Mouse (Mus musculus): ENCODE results near the gene Wdpcp.
A peak's percentile ranks its signal among the peaks of the same experiment; 100 is the strongest.
"Not testable (repeated sequence)": the region's sequence is repeated elsewhere in the genome, so short reads cannot be mapped to it uniquely, and the experiment has no call there.

Wdpcp gene

DNA sequence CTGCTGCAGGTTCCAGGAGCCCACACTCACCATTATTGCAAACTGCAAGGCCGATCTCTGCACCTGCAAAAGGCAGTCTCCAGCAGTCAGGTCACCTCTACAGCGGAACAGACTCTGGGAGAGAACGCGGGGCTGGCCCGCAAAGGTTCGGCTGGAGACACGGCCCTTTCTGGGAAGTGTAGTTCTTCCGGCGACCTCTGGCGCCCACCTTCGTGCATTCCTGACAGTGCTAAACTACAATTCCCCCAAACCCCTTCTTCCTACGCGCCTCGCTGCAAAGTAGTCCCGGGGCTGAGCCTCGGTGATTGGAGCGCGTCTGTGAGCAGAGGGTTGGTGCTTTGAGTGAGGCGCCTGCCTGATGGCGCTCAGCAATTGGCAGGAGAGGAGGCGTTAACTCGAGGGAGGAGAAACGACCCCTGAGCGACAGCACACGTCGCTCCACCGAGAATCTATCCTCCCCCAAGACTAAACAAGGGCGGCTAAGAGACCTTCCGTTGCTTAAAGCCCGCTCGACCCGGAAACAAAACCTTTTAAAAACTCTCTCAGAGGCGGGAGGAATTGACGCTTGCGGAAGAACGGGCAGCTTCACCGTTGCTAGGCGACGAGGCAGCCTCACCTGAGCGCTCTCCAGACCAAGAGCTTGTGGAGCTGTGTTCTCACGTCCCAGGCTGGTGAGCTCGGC, at the start of gene Wdpcp, which contains the start of gene Mdh1:
Gene Wdpcp, plus strand, starts transcription at position 536 of the 682 bp plus-strand sequence.
Gene Mdh1, minus strand, starts transcription at position 668 of the 682 bp plus-strand sequence.
- peak; percentile 97 to 98 for DNase-seq

DNA sequence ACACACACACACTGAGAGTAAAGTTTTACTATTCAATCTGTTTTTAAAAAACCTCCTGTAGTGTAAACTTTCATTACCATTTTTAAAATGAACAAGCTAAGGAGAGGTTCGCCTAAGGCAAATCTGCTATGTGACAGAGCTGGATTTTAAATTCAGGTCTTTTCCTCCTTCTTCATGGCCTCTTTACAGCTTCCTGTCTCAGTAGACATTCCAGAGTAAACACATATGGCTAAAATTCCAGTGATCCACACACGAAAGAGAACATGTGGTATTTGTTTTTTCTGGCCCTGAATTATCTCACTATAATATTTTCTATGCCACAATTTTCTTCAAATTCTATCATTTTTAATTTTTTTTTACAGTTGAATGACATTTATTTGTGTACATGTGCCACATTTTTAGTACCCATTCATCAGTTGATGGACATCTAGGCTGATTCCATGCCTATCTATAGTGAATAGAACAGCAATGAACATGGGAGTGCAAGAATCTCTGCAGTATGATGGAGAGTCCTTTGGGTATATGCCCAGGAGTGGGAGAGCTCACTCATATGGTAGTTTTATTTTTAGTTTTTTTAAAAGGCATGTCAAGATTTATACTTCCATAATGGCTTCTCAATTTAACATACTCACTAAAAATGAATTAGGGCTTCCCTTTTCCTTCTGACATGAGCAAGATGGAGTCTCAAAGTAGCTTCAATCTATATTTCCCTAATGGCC, 43.2 kb upstream of the Wdpcp start:
- no peak for DNase-seq

DNA sequence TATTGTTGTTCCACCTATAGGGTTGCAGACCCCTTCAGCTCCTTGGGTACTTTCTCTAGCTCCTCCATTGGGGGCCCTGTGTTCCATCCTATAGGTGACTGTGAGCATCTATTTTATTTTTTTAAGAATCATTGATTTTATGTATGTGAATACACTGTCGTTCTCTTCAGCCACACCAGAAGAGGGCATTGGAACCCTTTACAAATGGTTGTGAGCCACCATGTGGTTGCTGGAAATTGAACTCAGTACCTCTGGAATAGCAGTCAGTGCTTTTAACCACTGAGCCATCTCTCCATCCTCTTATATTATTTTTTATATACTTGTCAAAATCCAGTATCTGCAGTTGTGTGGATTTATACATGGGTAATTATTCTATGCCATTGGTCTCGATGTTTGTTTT, 41.2 kb upstream of the Wdpcp start:
- not testable (repeated sequence) for DNase-seq

DNA sequence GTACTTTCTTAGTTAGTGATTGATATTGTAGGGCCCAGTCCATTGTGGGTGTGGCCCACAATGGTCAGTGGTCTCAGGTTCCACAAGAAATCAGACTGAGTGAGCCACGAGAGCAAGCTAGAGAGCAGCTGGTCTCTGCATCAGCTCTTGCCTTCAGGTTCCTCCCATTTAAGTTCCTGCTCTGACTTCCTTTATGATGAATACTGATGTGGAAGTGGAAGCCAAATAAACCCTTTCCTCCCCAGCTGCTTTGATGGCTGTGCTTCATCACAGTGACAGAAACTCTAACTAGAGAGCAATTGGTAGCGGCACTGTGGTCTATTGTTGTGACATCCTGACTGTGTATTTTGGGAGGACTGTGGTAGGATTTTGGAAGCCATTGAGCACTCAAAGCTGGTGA, 32.0 kb upstream of the Wdpcp start:
- DNase-seq, result no peak

DNA sequence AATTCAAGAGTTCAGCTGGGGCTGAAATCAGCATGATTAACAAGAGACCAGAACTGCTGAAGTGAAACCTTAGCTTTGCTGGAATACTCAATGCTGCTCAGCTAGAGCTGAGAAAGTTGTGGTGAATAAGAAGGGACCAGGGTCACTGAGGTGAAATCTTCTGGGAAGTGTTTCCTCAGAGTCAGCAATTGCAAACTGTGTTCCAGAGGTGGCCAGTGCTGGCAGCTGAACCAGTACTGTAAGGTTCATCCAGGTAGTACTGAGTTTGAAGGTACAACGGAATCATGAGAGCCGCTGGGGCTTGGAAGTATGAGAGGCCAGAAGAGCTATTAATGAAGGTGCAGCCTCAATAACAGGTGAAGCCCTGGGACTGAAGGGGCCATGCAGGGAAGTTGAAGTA, 31.4 kb upstream of the Wdpcp start:
- DNase-seq, result no peak

DNA sequence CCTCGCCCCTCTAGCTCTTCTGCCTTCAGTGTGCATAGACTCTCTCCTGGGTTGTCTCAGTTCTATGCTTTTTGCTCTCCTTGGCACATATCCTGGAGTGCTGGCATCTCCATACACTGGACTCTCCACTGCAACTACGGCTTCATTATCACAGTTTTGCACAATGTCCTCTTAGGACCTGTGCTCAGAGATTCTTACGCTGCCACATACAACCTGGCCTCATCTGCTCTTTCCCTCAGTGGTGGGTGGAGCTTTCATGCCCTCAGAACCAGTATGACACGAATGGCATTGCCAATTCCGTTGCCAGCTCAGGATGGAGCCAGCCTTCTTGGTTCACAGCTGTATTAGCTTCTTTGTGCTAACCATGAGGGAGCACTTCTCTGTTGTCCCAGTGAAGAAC, 29.3 kb upstream of the Wdpcp start:
- DNase-seq, result no peak

DNA sequence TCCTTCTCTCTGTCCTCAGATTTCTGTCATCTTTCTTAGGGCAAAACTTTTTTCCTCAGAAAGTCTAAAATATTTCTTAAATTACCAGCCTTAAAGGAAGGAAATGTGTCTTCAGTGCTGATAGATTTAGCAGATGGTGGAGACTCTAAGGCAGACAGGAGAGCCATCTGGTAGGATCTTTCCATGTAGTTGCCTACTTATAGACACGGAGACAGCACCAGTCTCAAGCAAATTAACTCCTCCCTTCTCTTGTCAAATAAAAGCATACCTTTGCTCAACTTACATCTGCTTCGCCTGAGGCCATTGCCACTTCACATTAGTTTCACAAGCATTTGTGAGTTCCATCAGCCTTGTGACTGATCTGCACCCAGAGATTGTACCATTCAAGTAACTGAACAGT, 27.0 kb upstream of the Wdpcp start:
- no peak for DNase-seq

DNA sequence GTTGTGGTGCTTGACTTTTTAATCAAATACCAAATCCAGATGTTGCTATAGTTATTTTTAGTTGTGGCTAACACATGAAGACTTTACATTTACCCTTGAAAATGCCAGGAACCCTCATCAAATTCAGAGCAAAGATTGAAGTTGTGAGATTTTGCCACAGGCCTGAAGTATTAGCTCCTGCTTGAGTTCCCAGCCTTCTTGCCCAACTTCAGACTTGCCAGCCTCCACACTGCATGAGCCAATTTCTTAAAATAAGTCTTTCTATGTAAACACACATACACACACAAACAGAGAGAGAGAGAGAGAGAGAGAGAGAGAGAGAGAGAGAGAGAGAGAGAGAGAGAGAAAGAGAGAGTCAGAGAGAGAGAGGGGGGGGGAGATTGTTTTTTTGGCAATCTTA, 26.1 kb upstream of the Wdpcp start:
- DNase-seq, result no peak

DNA sequence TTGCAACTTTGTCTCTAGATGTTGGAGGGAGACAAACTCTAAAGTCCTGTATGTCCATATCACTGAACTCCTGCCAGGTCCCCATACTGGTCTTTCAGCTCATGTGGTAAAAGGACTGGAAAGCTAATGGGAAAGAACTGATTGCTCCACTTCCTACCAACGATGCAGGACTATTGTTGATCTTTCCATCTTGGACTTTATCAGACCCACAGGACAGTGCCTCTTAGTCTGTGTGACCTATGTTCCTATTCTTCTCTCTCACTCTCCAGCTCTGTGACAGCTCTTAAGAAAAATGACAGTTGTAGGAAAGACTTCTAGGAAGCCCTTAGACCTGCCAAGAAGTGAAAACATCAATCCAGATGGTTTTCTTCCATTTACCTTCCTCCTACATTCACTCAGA, 25.4 kb upstream of the Wdpcp start:
- no peak for DNase-seq

DNA sequence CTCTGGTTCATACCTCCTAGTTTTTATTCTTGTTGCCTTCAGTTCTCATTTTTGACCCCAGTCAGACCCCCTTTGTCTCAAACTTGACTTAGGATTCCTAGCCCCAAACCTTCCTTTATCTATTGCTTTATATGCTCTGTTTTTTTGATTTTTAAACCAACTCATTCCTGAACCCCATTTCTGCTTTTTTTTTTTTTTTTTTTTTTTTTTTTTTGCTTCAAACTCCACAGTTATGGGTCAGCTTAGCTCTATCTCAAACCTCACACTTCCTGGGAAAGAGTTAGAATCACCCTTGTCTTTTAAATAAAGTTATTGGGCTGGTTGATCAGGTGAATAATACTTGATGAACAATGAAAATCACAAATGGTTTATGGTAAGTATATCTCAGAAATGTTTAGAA, 24.5 kb upstream of the Wdpcp start:
- no peak for DNase-seq

DNA sequence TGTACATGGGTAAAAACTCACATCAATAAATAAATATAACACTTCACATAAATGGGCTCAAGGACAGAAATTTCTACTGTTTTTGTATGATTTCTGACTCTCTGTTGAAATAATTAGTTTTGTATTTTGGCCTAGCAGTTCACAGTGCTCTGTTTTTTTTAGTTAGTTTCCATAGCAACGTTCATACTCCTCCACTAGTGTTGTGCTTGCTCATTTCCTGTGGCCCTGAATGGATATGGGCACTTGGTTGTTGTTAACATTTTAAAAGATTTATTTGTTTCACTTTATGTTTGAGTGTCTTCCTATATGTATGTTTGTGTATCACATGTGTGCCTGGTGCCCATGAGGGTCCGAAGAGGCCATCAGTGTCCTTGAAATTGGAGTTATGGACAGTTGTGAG, 23.0 kb upstream of the Wdpcp start:
- DNase-seq, result no peak

DNA sequence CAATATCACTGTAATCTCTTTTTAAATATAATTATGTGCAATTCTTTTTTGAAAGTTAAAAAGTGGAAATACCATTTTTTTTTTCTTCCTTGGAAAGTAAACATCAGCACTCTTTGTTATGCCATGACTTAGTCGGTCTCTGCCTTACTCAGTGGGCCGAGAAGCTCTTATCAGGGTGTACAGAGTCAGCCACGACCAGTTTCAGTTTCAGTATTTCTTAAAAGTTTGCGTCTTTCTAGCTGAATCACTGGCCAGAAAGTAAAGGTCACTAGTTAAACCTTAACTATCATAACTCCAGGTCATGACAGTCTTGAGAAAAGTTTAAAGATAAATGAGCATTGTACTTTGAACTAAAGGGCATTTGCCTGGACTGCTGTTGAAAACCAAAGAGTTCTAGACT, 22.3 kb upstream of the Wdpcp start:
- DNase-seq, result no peak

DNA sequence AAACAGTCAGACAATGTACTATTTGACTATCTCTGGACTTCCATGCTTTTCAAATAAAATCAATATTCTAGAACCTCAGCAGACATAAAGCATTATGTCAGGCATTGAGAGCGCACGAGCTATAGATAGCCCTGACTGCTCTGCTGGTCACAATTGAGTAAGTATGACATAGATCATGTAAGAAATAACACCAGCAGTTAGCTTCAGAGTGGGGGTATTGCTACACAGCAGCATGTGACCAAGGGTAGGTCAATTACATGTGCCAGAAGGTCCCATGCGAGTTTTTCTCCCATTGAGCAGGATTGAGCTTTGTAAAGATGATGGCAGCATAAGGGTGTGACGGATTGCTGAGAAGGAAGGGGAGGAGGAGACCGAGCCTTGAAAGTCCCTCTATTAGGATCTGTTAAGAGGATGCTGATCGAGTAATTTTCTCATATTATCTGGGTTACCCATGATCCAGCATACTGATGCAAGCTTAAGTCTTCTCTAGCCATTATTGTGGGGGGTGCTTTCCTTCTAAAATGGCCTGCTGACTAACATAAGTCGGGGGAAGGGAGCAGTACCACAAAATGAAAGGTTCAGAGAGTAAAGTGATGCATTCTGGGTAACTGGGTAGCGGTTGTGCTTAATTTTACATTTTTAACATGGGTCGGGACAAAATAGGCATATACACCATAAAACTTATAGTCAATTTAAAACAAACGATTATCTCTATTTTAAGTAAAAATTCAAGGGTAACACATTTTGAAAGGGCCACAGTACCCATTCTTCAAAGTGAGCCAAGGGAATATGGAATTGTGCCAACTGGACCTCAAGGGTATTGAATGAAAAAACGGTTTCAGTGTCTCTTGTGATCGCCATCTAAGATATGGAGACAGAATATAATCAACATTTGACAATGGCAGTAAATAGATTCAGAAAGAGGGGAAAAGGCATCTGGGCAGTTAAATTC, 21.5 kb upstream of the Wdpcp start:
- DNase-seq, result no peak

DNA sequence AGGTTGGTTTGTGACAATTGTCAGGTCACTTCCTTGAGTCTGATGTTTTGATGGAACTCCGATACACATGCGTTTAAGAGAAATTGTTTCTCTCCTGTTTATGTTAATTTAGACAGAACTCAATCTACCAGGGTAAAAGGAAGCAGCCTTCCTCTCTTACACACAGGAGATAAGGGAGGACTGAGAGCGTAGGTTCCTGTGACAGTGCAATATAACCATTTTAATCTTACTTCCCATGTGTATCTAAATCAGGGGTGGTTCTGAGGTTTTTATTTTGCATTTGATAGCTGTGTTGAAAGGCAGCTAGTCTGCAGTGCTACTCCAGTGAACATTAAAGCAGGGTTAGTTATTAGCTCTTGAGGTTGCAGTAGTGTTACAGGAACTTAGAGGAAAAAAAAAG, 20.0 kb upstream of the Wdpcp start:
- DNase-seq, result no peak

DNA sequence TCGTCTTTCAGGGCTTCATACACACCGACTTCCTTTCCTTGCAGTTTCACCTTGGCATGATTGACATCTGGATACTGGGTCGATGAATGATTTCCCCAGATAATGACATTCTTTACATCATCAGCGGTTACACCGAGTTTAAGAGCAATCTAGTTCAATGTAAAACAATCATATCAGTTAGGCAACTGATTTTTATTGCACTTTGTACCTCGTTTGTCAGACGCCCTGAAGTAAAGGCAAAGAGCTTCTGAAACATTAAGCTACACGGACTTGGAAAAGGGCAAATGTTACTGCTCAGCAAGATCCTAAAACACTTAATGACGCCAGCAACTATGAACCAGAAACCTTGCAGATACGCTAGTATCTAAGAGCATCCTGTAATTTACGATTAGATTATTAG, 12.3 kb upstream of the Wdpcp start:
- no peak for DNase-seq

DNA sequence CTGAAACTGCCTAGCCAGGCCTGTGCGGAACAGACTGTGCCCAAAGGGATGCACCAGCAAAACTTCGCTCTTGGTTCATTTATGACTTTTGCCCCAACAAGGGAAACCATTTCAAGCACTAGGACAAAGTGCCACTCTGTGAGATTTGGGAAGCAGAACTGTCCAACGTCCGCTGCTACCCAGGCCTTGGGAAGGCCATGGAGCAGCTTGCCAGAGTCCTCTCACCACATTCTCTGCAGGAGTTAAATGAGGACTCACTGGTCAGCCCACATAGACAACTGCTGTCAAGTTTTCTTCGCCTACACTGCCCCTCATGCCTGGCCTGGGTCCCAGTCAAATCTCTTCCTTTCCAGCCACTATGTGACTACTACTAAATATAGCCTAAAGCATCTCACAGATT, 10.7 kb upstream of the Wdpcp start:
- no peak for DNase-seq

DNA sequence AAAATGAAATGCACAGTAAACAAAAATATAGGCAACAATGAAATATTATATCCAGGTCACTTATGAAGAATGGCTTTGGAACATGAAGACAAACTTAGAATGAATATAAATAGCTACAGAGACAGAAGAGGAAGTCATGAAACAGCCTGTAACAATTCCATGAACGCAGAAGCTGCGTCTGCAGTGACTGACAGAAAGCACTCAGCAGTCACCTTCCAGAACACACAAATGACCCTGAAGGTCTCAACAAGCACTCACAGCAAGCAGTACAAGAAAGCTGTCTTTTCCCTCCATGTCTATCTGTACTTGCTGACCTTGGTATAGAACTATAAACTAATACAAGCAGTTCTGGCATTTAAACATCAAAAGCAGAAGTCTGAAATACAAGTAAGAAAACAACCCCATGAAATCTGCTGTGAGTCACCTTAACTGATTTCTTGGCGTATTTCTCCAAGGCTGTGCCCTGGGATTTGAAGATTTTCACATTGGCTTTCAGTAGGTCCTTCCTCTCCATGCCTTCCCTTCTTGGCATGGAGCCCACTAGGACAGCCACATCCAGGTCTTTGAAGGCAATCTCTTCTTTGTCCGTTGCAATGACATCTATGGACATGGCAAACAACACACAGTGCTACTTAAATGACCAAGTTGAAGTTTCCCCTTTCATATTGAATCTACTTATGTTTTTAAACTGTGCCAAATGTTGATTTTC, 8.3 kb upstream of the Wdpcp start:
- DNase-seq, result no peak

DNA sequence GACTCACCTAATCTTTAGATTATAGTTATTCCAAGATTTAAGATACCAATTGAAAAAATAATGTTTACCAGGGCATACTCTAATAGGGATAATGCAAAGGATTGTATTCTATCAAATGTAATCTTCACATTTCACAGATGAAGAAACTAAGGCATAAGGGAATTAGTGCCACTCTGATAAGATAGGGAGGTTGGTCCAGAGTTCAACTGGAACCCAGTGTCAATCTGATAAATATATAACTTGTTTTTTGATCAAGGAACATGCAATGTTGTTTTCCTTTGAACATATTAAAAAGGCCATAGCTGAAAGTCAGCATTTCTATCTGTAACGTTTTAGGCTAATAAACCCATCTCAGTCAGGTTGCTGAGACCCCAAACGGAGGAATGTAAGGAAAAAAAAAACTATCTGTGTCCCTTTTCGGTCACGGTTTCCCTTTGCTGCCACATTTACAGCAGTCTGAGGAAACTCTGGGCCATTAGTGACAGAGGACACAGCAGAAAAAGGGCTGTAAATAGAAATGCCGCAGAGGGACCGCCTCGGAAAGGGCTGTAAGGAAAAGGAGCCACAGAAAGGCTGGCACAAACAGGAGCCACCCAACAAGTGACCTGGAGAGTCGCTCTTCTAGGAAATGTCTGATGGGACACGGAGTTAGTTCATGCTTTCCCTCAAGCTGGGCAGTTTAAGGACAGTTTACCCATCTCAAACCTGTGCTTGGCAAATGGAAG, 7.2 kb upstream of the Wdpcp start:
- no peak for DNase-seq

DNA sequence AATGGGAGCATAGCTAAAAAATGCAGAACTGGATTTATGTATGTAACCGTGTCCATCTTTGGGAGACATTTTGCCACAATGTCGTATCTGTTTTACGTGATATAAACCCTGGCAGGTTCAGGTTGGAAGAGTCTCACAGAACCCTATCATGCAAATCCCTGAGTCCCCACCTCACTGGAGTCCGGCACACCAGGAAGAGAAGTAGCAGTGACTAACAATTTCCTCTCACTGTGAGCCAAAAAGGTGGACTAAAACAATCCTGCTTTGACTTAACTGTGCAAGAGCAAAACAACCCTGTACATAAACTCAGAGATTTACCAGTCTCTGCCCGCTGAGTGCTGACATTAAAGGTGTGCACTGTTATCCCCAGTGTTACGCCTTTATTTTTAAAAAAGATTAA, 5.1 kb upstream of the Wdpcp start:
- no peak for DNase-seq

DNA sequence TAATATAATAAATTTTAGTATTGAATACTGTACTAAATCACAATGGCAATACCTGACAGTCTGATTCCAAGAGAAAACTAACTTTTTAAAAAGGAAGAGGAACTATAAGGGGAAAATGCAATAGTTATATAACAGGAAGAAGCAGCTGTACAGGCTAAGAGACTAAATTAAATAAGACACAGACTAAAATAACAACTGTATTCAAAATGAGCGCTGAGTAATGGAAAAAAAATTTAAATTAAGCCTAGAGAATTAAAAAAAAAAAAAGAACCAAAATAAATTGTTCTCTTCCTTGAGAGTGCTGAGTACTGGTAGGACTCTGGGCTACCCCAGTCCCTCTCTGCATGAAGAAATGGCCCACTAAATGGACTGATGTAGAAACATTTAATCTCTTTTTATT, 4.3 kb upstream of the Wdpcp start:
- no peak for DNase-seq

DNA sequence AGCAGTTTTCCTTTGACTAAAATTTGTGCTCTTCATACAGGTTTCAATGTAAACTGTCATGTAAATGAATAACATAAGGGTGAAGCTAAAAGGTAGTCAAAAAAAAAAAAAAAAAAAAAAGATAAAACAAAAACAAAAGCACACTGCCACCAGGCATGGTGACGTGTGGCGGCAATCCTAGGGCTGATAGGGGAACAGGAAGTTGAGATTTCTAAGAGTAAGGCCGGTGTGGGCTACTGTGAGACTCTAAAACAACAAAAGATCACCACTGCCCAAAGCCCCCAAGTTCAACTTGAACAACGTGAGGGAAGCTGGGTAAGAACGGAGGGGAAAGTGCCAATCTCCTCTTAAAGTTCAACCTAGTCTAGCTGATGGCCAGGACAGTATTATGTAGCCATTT, 3.0 kb upstream of the Wdpcp start:
- no peak for DNase-seq

DNA sequence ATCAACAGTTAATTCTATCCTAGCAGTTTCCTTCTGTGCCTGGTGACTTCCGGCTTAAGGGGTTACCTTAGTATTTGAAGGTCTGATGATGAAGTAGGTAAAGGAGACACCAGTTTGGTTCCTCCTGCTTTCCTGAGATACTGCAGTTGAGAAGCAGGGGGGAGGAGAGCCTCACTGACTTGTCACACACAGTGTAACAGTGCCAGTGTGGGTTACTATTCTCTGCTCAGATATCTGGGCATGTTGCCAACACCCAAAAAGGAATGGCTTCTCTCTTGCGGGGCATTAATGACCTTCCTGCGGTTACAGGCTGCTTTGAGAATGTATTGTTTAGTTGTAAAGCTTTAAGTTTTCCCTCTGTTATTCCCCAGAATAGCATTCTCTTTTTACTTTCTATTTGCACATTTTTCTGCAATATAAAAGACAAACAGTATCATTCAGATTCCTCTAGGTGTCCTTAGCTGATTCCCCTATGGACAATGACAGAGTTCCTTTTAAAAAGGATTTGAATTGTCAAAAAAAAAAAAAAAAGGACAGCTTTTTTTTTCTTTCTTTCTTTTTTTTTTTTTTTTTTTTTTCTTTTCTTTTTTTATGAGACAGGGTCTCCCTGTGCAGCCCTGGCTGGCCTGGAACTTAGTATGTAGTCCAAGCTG, 2.5 kb upstream of the Wdpcp start:
- no peak for DNase-seq

All from lung, adult 18-20 months (tissue).